Mouse (Mus musculus) G1E-ER4 (cell line): ENCODE data around the gene Olfr748. TPM values are rescaled to one million over a fixed set of nuclear protein-coding genes. Genes with fewer than 3 reads are reported as not detected.

Source experiments
- GATA1 ChIP-seq: IDR thresholded peaks from one replicate; pipeline ENCODE4 v1.8.0; 2012; ENCODE audit warnings: low read length, inconsistent platforms
- polyA plus RNA-seq: library from polyadenylated mRNA; stranded (reverse); fragments of >175 nt; gene quantifications from 2 replicates; pipeline ENCODE4 v1.2.3, GENCODE M21; 2012

The Olfr748 gene
- polyA plus RNA-seq, result not detected in 2 replicates

DNA sequence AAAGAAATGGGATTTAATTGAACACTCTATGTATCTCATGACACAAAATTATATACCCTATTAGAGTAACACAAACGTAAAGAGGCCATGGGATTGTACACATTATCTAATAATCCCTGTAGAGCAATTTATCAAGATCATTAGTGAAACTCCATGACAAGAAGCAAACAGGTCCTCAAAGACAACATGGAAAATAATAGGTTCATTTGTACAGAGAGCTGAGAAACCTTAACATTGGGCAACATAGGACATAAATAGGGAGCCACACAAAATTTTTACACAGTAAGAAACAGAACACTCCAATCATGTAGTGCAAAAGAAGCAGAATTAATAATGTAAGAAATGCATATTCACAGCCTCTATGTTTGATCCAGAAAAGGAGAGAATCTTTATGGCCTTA, at the start of gene Olfr748:
TSS of gene Olfr748 (plus strand) at position 301 of the 400 bp plus-strand sequence.
- no peak for TF ChIP-seq GATA1

DNA sequence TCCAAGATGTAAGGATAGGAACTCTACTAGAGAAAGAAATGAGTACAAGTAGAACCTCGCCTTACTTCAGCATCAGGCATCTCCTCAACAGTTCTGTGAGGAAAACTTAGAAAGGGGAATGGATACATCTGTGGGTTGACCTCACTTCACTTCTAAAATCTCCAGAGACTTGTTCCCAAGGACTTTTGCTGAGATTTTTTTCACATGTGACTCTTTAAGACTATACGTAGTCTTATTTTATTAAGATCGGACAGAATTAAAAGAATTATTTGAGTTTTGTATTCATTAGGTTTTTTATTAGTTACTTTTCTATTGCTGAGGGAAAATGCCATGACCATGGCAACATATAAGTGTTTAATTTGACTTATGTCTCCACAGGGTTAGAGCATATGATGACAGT, 14.1 kb upstream of the Olfr748 start, which contains the start of gene Olfr747:
TSS of gene Olfr747 (minus strand) at position 101 of the 400 bp plus-strand sequence.
- TF ChIP-seq GATA1, result no peak

DNA sequence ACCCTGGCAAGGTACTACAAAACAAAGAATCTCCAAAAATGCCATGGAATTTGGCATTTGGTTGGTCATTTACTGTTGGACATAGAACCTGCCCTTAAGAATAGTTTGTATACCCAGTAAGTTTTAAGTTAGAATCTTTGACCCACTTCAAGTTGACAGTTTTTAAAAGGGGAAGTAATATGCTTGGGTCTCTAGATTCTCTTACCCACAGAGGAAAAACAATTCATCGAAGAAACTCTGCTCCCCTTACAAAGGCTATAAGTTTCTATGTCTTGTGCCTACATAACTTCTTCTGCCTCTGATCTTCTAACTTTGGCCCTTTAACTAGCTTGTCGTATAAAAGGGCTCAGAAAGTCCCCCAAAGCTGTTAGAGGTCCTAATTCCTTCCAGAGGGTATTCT, 33.2 kb downstream of the Olfr748 start:
- TF ChIP-seq GATA1, result no peak

DNA sequence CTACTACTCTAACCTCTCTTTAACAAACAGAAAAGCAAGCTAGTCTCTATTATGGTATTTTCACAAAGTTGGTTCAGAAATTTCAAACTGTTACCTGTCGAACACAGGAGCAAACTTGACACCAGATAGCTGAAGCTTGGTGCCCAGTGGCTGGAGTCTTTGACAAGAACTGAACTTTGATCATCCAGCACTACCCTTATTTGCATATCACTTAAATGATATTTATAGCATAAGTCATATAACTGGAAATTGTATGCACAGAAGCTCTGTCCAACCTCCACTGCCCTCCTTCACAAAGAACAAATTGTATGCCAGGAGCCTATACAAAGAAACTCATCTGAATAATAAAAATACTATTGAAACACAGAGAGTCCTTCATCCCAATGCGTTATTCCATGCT, 34.4 kb downstream of the Olfr748 start:
- TF ChIP-seq GATA1, result no peak

DNA sequence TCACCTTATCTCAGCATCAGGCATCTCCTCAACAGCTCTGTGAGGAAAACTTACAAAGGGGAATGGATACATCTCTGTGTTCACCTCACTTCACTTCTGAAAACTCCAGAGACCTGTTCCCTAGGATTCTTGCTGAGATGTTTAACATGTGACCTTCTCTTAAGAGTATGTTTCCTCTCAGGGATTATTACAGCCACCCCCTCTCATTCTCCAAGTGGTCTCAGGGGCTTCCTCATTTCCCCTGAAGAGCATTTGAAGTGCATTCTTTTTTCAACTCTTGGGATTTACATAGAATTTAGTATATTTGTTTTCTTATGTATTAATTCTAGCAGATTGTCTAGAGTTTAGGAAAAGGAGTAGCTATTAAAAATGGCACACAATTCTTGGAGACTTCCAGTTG, 37.8 kb downstream of the Olfr748 start, which contains the start of gene Olfr749:
TSS of gene Olfr749 (minus strand) at position 101 of the 400 bp plus-strand sequence.
- no peak for TF ChIP-seq GATA1

DNA sequence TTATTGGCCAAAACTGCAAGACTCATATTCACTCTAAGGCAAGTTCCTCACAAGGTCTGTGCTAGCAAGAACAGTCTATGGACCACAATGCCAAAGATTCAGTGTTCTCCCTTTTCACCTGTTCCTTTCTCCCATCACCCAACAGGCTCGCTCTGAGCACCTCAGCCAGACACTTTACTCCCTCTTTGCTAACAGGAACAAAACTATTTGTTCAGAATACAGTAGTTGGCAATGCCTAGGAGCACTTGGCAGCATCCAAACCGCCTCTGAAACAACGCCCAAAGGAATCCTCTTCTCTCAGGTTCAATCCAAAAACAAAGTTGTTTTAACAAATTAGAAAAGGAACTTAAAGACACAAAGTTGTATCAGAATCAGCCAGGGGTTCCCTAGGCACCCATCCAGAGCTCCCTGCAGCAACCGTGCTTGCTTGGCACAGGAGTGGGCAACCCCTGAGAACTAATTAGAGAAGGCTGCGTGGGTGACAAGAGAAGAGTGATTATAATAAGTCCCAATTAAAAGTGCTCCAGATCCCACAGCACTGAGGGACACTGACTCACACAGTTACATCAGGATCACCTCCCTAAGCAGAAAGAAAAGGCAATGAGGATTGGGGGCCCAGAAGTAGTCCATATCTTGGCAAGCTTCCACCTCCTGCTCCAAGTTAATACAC, 51.4 kb downstream of the Olfr748 start:
- no peak for TF ChIP-seq GATA1

Other genes with a start within 250 kb of the Olfr748 start
- not detected in 2 replicates for gene Olfr741, start 234.6 kb upstream of the Olfr748 start, polyA plus RNA-seq
- gene Olfr742, start 203.8 kb upstream of the Olfr748 start, polyA plus RNA-seq, result not detected in 2 replicates
- gene Olfr743, start 185.5 kb upstream of the Olfr748 start, polyA plus RNA-seq, result not detected in 2 replicates
- gene Olfr744, start 92.5 kb upstream of the Olfr748 start, polyA plus RNA-seq, result not detected in 2 replicates
- not detected in 2 replicates for gene Olfr745, start 68.0 kb upstream of the Olfr748 start, polyA plus RNA-seq
- not detected in 2 replicates for gene Olfr746, start 60.3 kb upstream of the Olfr748 start, polyA plus RNA-seq
- gene Olfr747, start 14.2 kb upstream of the Olfr748 start, polyA plus RNA-seq, result not detected in 2 replicates
- gene Olfr749, start 37.7 kb downstream of the Olfr748 start, polyA plus RNA-seq, result not detected in 2 replicates
- 8.2 and 26.0 TPM in 2 replicates for gene Ttc5, start 78.1 kb downstream of the Olfr748 start, polyA plus RNA-seq
- 0.11 and 0.15 TPM in 2 replicates for gene Ccnb1ip1, start 100.4 kb downstream of the Olfr748 start, polyA plus RNA-seq
- gene Parp2, start 100.5 kb downstream of the Olfr748 start, polyA plus RNA-seq, result 5.4 and 6.2 TPM in 2 replicates
- 1.2 and 1.5 TPM in 2 replicates for gene Tep1, start 163.2 kb downstream of the Olfr748 start, polyA plus RNA-seq
- not detected in 2 replicates for gene Klhl33, start 190.1 kb downstream of the Olfr748 start, polyA plus RNA-seq
- 46.1 and 70.5 TPM in 2 replicates for gene Osgep, start 217.5 kb downstream of the Olfr748 start, polyA plus RNA-seq
- 204 and 236 TPM in 2 replicates for gene Apex1, start 217.6 kb downstream of the Olfr748 start, polyA plus RNA-seq
- 74.0 and 135 TPM in 2 replicates for gene Pip4p1, start 223.5 kb downstream of the Olfr748 start, polyA plus RNA-seq
- 0.79 and 1.1 TPM in 2 replicates for gene Pnp, start 223.7 kb downstream of the Olfr748 start, polyA plus RNA-seq
- gene Gm49342, start 237.1 kb downstream of the Olfr748 start, polyA plus RNA-seq, result 0.12 and 1.1 TPM in 2 replicates
- gene Pnp2, start 248.6 kb downstream of the Olfr748 start, polyA plus RNA-seq, result not detected in 2 replicates